Mouse (Mus musculus): ENCODE data around the gene Kirrel3. TPM values are rescaled to one million over a fixed set of nuclear protein-coding genes. Genes with fewer than 3 reads are reported as not detected.

Kirrel3 gene
- polyA plus RNA-seq, 1 experiment from 2014 or later: 2.5 TPM

GRCm38 (mm10) chr9:35026897-35027311 is 541.2 kb downstream of the Kirrel3 start:
- no peak overlapping the region for H3K27ac ChIP-seq (replicated peaks; ENCODE audit: low read depth, low read length)
- no peaks in the 10 kb centered on the region for H3K4me1 ChIP-seq (ENCODE audit: control insufficient read depth, insufficient read depth, low read length)
- no peaks in the 10 kb centered on the region for H3K9me3 ChIP-seq (replicated peaks; ENCODE audit: control insufficient read depth, low read length)
- no peak overlapping the region for H3K4me2 ChIP-seq (ENCODE audit: low read depth, low read length)
- H3K4me3 ChIP-seq (ENCODE audit: low read depth, low read length): no peak overlapping the region
- ATAC-seq (replicated peaks; ENCODE audit: insufficient number of reproducible peaks, low FRiP score, low TSS enrichment, low read depth) (no peak), DNase-seq (ENCODE audit: low spot score) (no peak)
- no peaks in the 10 kb centered on the region for H3K27me3 ChIP-seq (ENCODE audit: control insufficient read depth, insufficient read depth, low read length)
- no peaks in the 10 kb centered on the region for H3K36me3 ChIP-seq (replicated peaks; ENCODE audit: control insufficient read depth, insufficient read depth, low read depth, low read length)
- no peak overlapping the region for H3K9ac ChIP-seq (replicated peaks; ENCODE audit: low read length)
- WGBS: 56% methylated on average over 6 of the region's 6 CpGs

GRCm38 (mm10) chr9:35027382-35027997 is 541.8 kb downstream of the Kirrel3 start:
- H3K4me3 ChIP-seq (ENCODE audit: low read depth, low read length): no peak overlapping the region
- H3K27me3 ChIP-seq (ENCODE audit: control insufficient read depth, insufficient read depth, low read length): no peaks in the 10 kb centered on the region
- H3K27ac ChIP-seq (replicated peaks; ENCODE audit: low read depth, low read length): no peak overlapping the region
- WGBS: 93% methylated on average over 6 of the region's 6 CpGs
- H3K9ac ChIP-seq (replicated peaks; ENCODE audit: low read length): no peak overlapping the region
- no peaks in the 10 kb centered on the region for H3K9me3 ChIP-seq (replicated peaks; ENCODE audit: control insufficient read depth, low read length)
- no peak for DNase-seq (ENCODE audit: low spot score)
- no peaks in the 10 kb centered on the region for H3K36me3 ChIP-seq (replicated peaks; ENCODE audit: control insufficient read depth, insufficient read depth, low read depth, low read length)
- H3K4me1 ChIP-seq (ENCODE audit: control insufficient read depth, insufficient read depth, low read length): no peaks in the 10 kb centered on the region
- H3K4me2 ChIP-seq (ENCODE audit: low read depth, low read length): no peak overlapping the region
- no peak for ATAC-seq (replicated peaks; ENCODE audit: insufficient number of reproducible peaks, low FRiP score, low TSS enrichment, low read depth)

GRCm38 (mm10) chr9:35030823-35031222 is 545.1 kb downstream of the Kirrel3 start:
- Histone ChIP-seq H3K9me3 (replicated peaks; ENCODE audit: control insufficient read depth, low read length) (no peaks in the 10 kb centered on the region), H3K4me3 (ENCODE audit: low read depth, low read length) (no peak overlapping the region), H3K4me2 (ENCODE audit: low read depth, low read length) (no peak overlapping the region), H3K27me3 (ENCODE audit: control insufficient read depth, insufficient read depth, low read length) (no peaks in the 10 kb centered on the region), H3K9ac (replicated peaks; ENCODE audit: low read length) (no peak overlapping the region), H3K36me3 (replicated peaks; ENCODE audit: control insufficient read depth, insufficient read depth, low read depth, low read length) (no peaks in the 10 kb centered on the region), H3K27ac (replicated peaks; ENCODE audit: low read depth, low read length) (no peak overlapping the region), H3K4me1 (ENCODE audit: control insufficient read depth, insufficient read depth, low read length) (no peaks in the 10 kb centered on the region)
- DNase-seq (ENCODE audit: low spot score) (no peak), ATAC-seq (replicated peaks; ENCODE audit: insufficient number of reproducible peaks, low FRiP score, low TSS enrichment, low read depth) (no peak)
- WGBS: 79% methylated on average over 5 of the region's 5 CpGs

- Histone ChIP-seq H3K4me2 (ENCODE audit: low read depth, low read length) (no peak overlapping the region), H3K4me1 (ENCODE audit: control insufficient read depth, insufficient read depth, low read length) (no peaks in the 10 kb centered on the region), H3K27ac (replicated peaks; ENCODE audit: low read depth, low read length) (no peak overlapping the region), H3K27me3 (ENCODE audit: control insufficient read depth, insufficient read depth, low read length) (no peaks in the 10 kb centered on the region), H3K4me3 (ENCODE audit: low read depth, low read length) (no peak overlapping the region), H3K9ac (replicated peaks; ENCODE audit: low read length) (no peak overlapping the region), H3K9me3 (replicated peaks; ENCODE audit: control insufficient read depth, low read length) (no peaks in the 10 kb centered on the region), H3K36me3 (replicated peaks; ENCODE audit: control insufficient read depth, insufficient read depth, low read depth, low read length) (no peaks in the 10 kb centered on the region)
- ATAC-seq (replicated peaks; ENCODE audit: insufficient number of reproducible peaks, low FRiP score, low TSS enrichment, low read depth) (no peak), DNase-seq (ENCODE audit: low spot score) (no peak)
- WGBS: 62% methylated on average over 6 of the region's 6 CpGs
Measured at GRCm38 (mm10) chr9:35032457-35032856, 546.8 kb downstream of the Kirrel3 start.

- no peak overlapping the region for H3K4me3 ChIP-seq (ENCODE audit: low read depth, low read length)
- no peak overlapping the region for H3K4me2 ChIP-seq (ENCODE audit: low read depth, low read length)
- WGBS: 45% methylated on average over 14 of the region's 14 CpGs
- H3K36me3 ChIP-seq (replicated peaks; ENCODE audit: control insufficient read depth, insufficient read depth, low read depth, low read length): no peaks in the 10 kb centered on the region
- H3K27ac ChIP-seq (replicated peaks; ENCODE audit: low read depth, low read length): no peak overlapping the region
- no peaks in the 10 kb centered on the region for H3K9me3 ChIP-seq (replicated peaks; ENCODE audit: control insufficient read depth, low read length)
- DNase-seq (ENCODE audit: low spot score) (no peak), ATAC-seq (replicated peaks; ENCODE audit: insufficient number of reproducible peaks, low FRiP score, low TSS enrichment, low read depth) (no peak)
- no peak overlapping the region for H3K9ac ChIP-seq (replicated peaks; ENCODE audit: low read length)
- H3K27me3 ChIP-seq (ENCODE audit: control insufficient read depth, insufficient read depth, low read length): no peaks in the 10 kb centered on the region
- H3K4me1 ChIP-seq (ENCODE audit: control insufficient read depth, insufficient read depth, low read length): no peaks in the 10 kb centered on the region
Measured at GRCm38 (mm10) chr9:35035074-35035473, 549.4 kb downstream of the Kirrel3 start.

- H3K4me1 ChIP-seq (ENCODE audit: control insufficient read depth, insufficient read depth, low read length): 0 out of 2 replicates have a peak, but pooled peaks cover 1% of the 10 kb centered on the region
- no peaks in the 10 kb centered on the region for H3K9me3 ChIP-seq (replicated peaks; ENCODE audit: control insufficient read depth, low read length)
- DNase-seq (ENCODE audit: low spot score): no peak
- no peak for ATAC-seq (replicated peaks; ENCODE audit: insufficient number of reproducible peaks, low FRiP score, low TSS enrichment, low read depth)
- no peak overlapping the region for H3K4me2 ChIP-seq (ENCODE audit: low read depth, low read length)
- no peak overlapping the region for H3K27ac ChIP-seq (replicated peaks; ENCODE audit: low read depth, low read length)
- no peaks in the 10 kb centered on the region for H3K27me3 ChIP-seq (ENCODE audit: control insufficient read depth, insufficient read depth, low read length)
- WGBS: 72% methylated on average over 7 of the region's 7 CpGs
- no peak overlapping the region for H3K9ac ChIP-seq (replicated peaks; ENCODE audit: low read length)
- no peak overlapping the region for H3K4me3 ChIP-seq (ENCODE audit: low read depth, low read length)
- H3K36me3 ChIP-seq (replicated peaks; ENCODE audit: control insufficient read depth, insufficient read depth, low read depth, low read length): no peaks in the 10 kb centered on the region
Measured at GRCm38 (mm10) chr9:35038922-35039586, 553.4 kb downstream of the Kirrel3 start.

GRCm38 (mm10) chr9:35039846-35040245 is 554.2 kb downstream of the Kirrel3 start:
- Histone ChIP-seq H3K36me3 (replicated peaks; ENCODE audit: control insufficient read depth, insufficient read depth, low read depth, low read length) (no peaks in the 10 kb centered on the region), H3K4me2 (ENCODE audit: low read depth, low read length) (no peak overlapping the region), H3K9me3 (replicated peaks; ENCODE audit: control insufficient read depth, low read length) (no peaks in the 10 kb centered on the region), H3K4me1 (ENCODE audit: control insufficient read depth, insufficient read depth, low read length) (0 out of 2 replicates have a peak, but pooled peaks cover 3% of the 10 kb centered on the region), H3K27ac (replicated peaks; ENCODE audit: low read depth, low read length) (no peak overlapping the region), H3K9ac (replicated peaks; ENCODE audit: low read length) (no peak overlapping the region), H3K27me3 (ENCODE audit: control insufficient read depth, insufficient read depth, low read length) (no peaks in the 10 kb centered on the region), H3K4me3 (ENCODE audit: low read depth, low read length) (no peak overlapping the region)
- 54% methylated on average over 5 of the region's 5 CpGs for WGBS
- ATAC-seq (replicated peaks; ENCODE audit: insufficient number of reproducible peaks, low FRiP score, low TSS enrichment, low read depth): no peak
- no peak for DNase-seq (ENCODE audit: low spot score)

GRCm38 (mm10) chr9:35041493-35041892 is 555.8 kb downstream of the Kirrel3 start:
- H3K27ac ChIP-seq (replicated peaks; ENCODE audit: low read depth, low read length): no peak overlapping the region
- H3K27me3 ChIP-seq (ENCODE audit: control insufficient read depth, insufficient read depth, low read length): no peaks in the 10 kb centered on the region
- 56% methylated on average over 5 of the region's 5 CpGs for WGBS
- no peak overlapping the region for H3K9ac ChIP-seq (replicated peaks; ENCODE audit: low read length)
- H3K4me3 ChIP-seq (ENCODE audit: low read depth, low read length): no peak overlapping the region
- DNase-seq (ENCODE audit: low spot score): no peak
- H3K4me1 ChIP-seq (ENCODE audit: control insufficient read depth, insufficient read depth, low read length): 0 out of 2 replicates have a peak, but pooled peaks cover 3% of the 10 kb centered on the region
- H3K4me2 ChIP-seq (ENCODE audit: low read depth, low read length): no peak overlapping the region
- H3K36me3 ChIP-seq (replicated peaks; ENCODE audit: control insufficient read depth, insufficient read depth, low read depth, low read length): no peaks in the 10 kb centered on the region
- no peaks in the 10 kb centered on the region for H3K9me3 ChIP-seq (replicated peaks; ENCODE audit: control insufficient read depth, low read length)
- ATAC-seq (replicated peaks; ENCODE audit: insufficient number of reproducible peaks, low FRiP score, low TSS enrichment, low read depth): no peak
